Mouse (Mus musculus) stomach, embryonic 16.5 days (tissue): Measurements from ENCODE around the gene Slc25a43. TPM values are rescaled to one million over a fixed set of nuclear protein-coding genes. Genes with fewer than 3 reads are reported as not detected.

Experiments
- ATAC-seq: fragments of 200-750 bp; cut with Nextera tagmentation; 2 replicates; pipeline ENCODE4 v1.8.0; 2017; ENCODE audit warnings: moderate number of reproducible peaks, moderate TSS enrichment; ENCODE audit not compliant: insufficient read depth, low FRiP score
- H3K27ac ChIP-seq: fragments of 300-500 bp; sonication (generic); 2 replicates; pipeline ENCODE4 v1.5.1; 2014; ENCODE audit warnings: low read length
- H3K27me3 ChIP-seq: fragments of 300-500 bp; sonication (generic); 2 replicates; pipeline ENCODE4 v1.6.1; 2014; ENCODE audit warnings: low read length, control low read depth, mixed read lengths; ENCODE audit not compliant: control insufficient read depth, insufficient read depth
- H3K36me3 ChIP-seq: fragments of 300-500 bp; sonication (generic); 2 replicates; pipeline ENCODE4 v1.6.1; 2014; ENCODE audit warnings: low read length; ENCODE audit not compliant: control insufficient read depth, insufficient read depth
- H3K4me1 ChIP-seq: fragments of 300-500 bp; sonication (generic); 2 replicates; pipeline ENCODE4 v1.6.1; 2014; ENCODE audit warnings: low read length, control low read depth, mixed read lengths; ENCODE audit not compliant: control insufficient read depth, insufficient read depth
- H3K4me2 ChIP-seq: fragments of 300-500 bp; sonication (generic); 2 replicates; pipeline ENCODE4 v1.6.1; 2014; ENCODE audit warnings: low read depth, low read length, mixed read lengths
- H3K4me3 ChIP-seq: fragments of 300-500 bp; sonication (generic); replicated peaks from 2 replicates; pipeline ENCODE4 v1.5.1; 2014; ENCODE audit warnings: mild to moderate bottlenecking, low read length
- H3K9ac ChIP-seq: fragments of 300-500 bp; sonication (generic); 2 replicates; pipeline ENCODE4 v1.6.1; 2014; ENCODE audit warnings: low read length
- H3K9me3 ChIP-seq: fragments of 300-500 bp; sonication (generic); replicated peaks from 2 replicates; pipeline ENCODE4 v1.6.1; 2016; ENCODE audit warnings: low read length, control low read depth; ENCODE audit not compliant: control insufficient read depth
- WGBS: fragments of 180-500 bp; shearing (Covaris S2); extraction: QIAGEN DNeasy Blood & Tissue Kit; methylation state at CpG from one replicate; pipeline ENCODE4 v1.1.7; 2014; 5-methylcytosine and 5-hydroxymethylcytosine counted together
- polyA plus RNA-seq: library from polyadenylated mRNA; unstranded; fragments of >200 nt; fragmentation: Nextera tagmentation; extraction: Ambion mirVana; gene quantifications from 2 replicates; pipeline ENCODE4 v1.2.1, GENCODE M21; 2015

The Slc25a43 gene
- polyA plus RNA-seq, 1 experiment from 2014 or later: 1.6 TPM

DNA sequence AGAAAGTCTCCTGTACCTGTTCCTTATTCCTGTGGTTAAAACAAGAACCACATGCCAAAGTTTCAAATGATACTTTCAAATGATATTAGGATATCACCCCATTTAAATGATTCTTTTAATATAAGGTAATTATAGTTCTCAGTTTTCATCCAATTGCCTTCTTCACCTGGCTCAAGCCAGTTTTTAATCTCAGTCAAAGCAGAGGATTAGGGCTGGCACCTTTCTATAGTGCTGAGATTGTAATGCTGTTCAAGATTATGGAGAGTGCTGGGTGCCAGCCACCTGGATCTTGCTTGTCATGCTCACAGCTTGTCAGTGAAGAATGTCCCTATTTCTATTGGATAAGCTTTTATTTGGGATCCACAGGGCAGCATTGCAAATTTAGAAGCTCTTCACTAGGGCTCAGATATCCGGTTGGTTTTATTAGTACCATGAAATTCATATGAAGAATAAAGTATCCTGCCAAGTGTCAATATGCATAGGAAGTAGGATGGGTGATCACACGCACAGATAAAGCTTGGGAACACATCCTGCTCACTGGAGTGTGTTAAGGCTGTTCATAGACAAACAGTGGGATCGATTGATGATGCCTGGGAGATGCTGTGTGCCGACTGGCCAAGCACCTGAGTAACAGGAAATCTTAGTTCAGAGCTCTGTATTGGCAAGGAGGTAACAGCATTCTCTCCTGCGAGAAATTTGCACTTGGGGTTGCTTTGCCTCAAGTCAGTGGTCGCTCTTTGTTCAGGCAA is 55.8 kb downstream of the Slc25a43 start:
- no peaks in the 10 kb centered on the region for H3K36me3 ChIP-seq
- H3K9me3 ChIP-seq: no peaks in the 10 kb centered on the region
- H3K4me2 ChIP-seq: no peak overlapping the region
- 42% methylated on average over 6 of the region's 6 CpGs for WGBS
- no peak overlapping the region for H3K9ac ChIP-seq
- no peak overlapping the region for H3K27ac ChIP-seq
- ATAC-seq: no peak
- H3K4me1 ChIP-seq: no peaks in the 10 kb centered on the region
- no peak overlapping the region for H3K4me3 ChIP-seq
- H3K27me3 ChIP-seq: no peaks in the 10 kb centered on the region

DNA sequence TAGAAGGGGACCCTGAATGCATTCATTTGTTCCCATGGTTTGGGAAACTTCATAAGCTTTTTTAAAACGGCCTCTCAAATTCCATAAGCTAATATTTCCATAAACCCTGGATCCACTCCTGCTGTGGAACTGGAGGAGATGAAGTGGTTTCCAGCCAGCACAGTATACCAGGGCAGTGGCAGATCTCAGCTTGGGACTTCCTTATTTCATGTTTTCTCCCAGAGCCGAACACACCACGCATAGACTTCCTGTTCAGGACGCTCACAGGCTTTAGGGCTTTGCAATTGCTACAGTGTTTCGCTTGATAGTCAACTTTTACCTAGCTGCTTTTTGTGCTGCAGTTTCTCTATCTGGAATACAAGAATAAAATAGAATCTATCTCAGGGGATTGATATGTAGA is 59.7 kb downstream of the Slc25a43 start:
- peaks cover 4% of the 10 kb centered on the region; the same call in 1 of the 2 replicates for H3K4me1 ChIP-seq
- WGBS: 69% methylated on average over 5 of the region's 5 CpGs

GRCm38 (mm10) chrX:36804196-36804595 is 60.7 kb downstream of the Slc25a43 start:
- ATAC-seq: no peak
- Histone ChIP-seq H3K4me1 (peaks cover 4% of the 10 kb centered on the region; the same call in 1 of the 2 replicates), H3K9me3 (no peaks in the 10 kb centered on the region), H3K27ac (no peak overlapping the region), H3K4me3 (no peak overlapping the region), H3K4me2 (no peak overlapping the region), H3K9ac (no peak overlapping the region), H3K36me3 (no peaks in the 10 kb centered on the region), H3K27me3 (no peaks in the 10 kb centered on the region)
- WGBS: 46% methylated on average over 5 of the region's 5 CpGs

More for the DNA sequence above, 59.7 kb downstream of the Slc25a43 start:
- Histone ChIP-seq H3K36me3 (no peaks in the 10 kb centered on the region), H3K9ac (no peak overlapping the region), H3K4me2 (no peak overlapping the region), H3K9me3 (no peaks in the 10 kb centered on the region), H3K4me3 (no peak overlapping the region), H3K27me3 (no peaks in the 10 kb centered on the region), H3K27ac (no peak overlapping the region)
- ATAC-seq: no peak

- no peaks in the 10 kb centered on the region for H3K36me3 ChIP-seq
- WGBS: 51% methylated on average over 5 of the region's 5 CpGs
- peaks cover 4% of the 10 kb centered on the region; the same call in 1 of the 2 replicates for H3K4me1 ChIP-seq
- no peak overlapping the region for H3K4me2 ChIP-seq
- ATAC-seq: no peak
- no peak overlapping the region for H3K4me3 ChIP-seq
- H3K27me3 ChIP-seq: no peaks in the 10 kb centered on the region
- H3K9ac ChIP-seq: no peak overlapping the region
- H3K9me3 ChIP-seq: no peaks in the 10 kb centered on the region
- H3K27ac ChIP-seq: no peak overlapping the region
Measured at GRCm38 (mm10) chrX:36805466-36806235, 62.2 kb downstream of the Slc25a43 start.

DNA sequence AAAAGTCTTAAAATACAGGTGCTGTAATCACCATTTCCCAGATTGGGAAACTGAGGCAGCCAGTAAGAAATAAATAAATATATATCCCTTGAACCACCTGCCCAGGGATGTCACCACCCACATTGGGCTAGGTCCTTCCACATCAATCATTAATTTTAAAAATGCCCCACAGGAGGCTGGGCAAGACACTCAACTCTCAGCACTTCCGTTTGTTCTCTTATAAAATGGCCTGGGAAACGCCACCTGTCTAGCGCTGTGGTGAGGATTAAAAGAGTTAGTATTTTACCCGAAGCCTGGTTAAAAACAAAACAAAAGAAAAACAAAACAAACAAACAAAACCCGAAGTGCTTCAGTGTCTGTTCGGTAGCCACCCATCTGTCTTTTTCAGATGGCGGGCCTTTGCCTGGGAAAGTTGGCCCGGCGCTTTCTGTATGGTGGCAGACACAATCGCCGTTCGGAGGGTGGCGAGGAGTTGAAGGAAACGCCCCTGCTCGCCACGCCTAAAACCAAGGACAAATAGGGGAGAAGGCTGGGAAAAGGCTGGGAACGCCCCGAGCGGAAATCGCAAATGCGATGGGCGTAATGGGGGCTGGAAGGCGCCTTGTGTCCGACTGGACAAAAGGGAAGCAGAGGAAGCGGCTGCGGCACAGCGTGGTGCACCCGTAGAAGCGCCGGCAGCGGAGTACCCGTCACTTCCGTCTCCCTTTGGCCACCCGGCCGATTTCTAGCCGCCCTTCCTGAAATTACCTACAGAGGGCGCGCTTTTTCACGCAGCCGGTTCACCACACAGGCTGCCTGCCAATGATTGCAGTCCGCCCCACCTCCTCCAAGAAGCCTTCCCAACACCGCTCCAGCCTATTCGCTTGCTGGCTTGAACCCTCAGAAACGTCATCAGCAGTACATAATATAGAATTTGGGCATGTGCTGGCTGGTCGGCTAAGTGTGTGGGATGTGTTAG is 64.2 kb downstream of the Slc25a43 start:
- peaks cover 4% of the 10 kb centered on the region; the same call in 1 of the 2 replicates for H3K4me1 ChIP-seq
- H3K4me3 ChIP-seq: peak overlapping the region; percentile 41
- peak overlapping the region; percentile 67 for H3K27ac ChIP-seq
- no peaks in the 10 kb centered on the region for H3K27me3 ChIP-seq
- H3K4me2 ChIP-seq: peak overlapping the region; percentile 55
- peak; percentile 93 for ATAC-seq
- H3K9me3 ChIP-seq: no peaks in the 10 kb centered on the region
- H3K9ac ChIP-seq: peak overlapping the region; percentile 60
- WGBS: 14% methylated on average over 45 of the region's 45 CpGs
- H3K36me3 ChIP-seq: no peaks in the 10 kb centered on the region

DNA sequence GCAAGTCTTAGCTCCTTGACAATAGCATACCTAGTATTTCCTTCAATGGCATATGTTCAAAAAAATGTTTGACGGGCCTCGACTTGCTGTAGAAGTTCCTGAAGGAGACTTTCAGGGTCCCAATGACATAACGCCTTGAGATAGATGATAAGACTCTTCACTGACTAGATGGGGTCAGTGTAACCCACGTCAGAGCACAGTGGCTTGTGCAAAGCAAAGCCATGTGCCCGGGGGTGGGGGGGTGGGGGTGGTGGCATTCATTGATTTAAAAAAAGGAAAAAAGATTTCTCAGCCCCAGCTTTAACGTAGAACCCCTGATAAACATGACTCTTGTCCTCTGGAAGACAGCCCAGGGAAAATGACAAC is 64.8 kb downstream of the Slc25a43 start:
- Histone ChIP-seq H3K9ac (no peak overlapping the region), H3K36me3 (no peaks in the 10 kb centered on the region), H3K4me3 (peak overlapping the region; percentile 41), H3K9me3 (no peaks in the 10 kb centered on the region), H3K4me2 (peak overlapping the region; percentile 55), H3K27ac (peak overlapping the region; percentile 67; the same call in 1 of the 2 replicates), H3K4me1 (peaks cover 4% of the 10 kb centered on the region; the same call in 1 of the 2 replicates), H3K27me3 (no peaks in the 10 kb centered on the region)
- no peak for ATAC-seq
- WGBS: 58% methylated on average over 6 of the region's 6 CpGs

DNA sequence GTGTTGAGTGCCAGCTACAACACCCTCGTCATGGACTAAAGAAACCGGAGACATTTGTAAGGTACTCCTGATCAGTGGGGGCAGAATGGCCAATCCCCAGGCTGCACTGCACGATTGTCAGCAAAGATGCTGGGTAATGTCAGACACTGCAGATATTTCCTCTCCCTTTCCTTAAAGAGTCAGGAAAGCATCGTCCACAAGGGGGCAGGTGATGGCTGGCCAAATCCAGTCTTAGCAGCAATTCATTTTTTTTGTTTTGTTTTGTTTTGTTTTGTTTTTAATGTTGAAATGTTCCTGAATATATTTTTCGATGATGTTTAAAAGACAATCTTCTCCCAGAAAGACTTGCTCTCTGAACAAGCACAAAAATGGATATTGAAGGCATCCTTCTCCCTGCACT is 67.9 kb downstream of the Slc25a43 start:
- Histone ChIP-seq H3K9me3 (no peaks in the 10 kb centered on the region), H3K4me2 (no peak overlapping the region), H3K4me1 (peaks cover 4% of the 10 kb centered on the region; the same call in 1 of the 2 replicates), H3K4me3 (no peak overlapping the region), H3K9ac (no peak overlapping the region), H3K36me3 (no peaks in the 10 kb centered on the region), H3K27ac (no peak overlapping the region), H3K27me3 (no peaks in the 10 kb centered on the region)
- 36% methylated on average over 5 of the region's 5 CpGs for WGBS
- no peak for ATAC-seq

DNA sequence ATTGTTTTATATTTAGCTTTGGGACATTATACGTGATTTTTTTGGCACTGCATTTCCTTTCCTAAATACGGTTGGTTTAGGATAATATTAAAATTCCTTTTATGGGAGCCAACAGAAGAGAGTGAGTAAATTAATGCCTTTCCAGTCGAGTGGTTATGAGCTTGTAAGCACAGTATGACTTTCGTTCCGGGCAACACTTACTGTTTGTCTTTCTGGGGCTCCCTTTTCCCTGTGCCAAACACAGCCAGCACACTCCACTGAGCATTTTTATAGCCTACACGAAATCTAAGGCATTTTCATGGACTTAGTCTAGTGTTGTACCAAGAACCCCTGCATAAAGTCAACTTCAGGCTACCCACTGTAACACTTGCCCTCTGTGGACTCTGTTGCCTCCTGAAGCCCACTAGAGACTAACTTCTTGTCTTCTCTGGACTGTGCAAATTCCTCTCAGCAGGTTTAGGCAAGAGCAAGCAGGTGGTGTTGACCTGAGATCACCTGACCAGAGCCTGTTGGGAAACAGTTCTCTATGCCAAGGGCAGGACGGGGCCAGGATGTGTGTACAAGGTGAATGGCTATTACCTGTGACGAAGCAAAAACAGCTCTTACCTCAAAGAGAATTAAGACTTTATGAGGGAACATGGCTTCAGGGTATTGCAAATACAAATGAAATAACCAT is 70.8 kb downstream of the Slc25a43 start:
- H3K9me3 ChIP-seq: no peaks in the 10 kb centered on the region
- 67% methylated on average over 8 of the region's 8 CpGs for WGBS
- no peaks in the 10 kb centered on the region; the same call in 1 of the 2 replicates for H3K4me1 ChIP-seq
- peak; percentile 65; the same call in 1 of the 2 replicates for ATAC-seq
- H3K36me3 ChIP-seq: no peaks in the 10 kb centered on the region
- no peak overlapping the region for H3K4me3 ChIP-seq
- no peak overlapping the region for H3K9ac ChIP-seq
- no peaks in the 10 kb centered on the region for H3K27me3 ChIP-seq
- no peak overlapping the region for H3K4me2 ChIP-seq
- H3K27ac ChIP-seq: peak overlapping the region; percentile 41
